Mouse (Mus musculus): ENCODE results near the gene Mr1. TPM values are rescaled to one million over a fixed set of nuclear protein-coding genes. Genes with fewer than 3 reads are reported as not detected.

Gene Mr1
- total RNA-seq, 1 experiment: not detected

- no peaks in the 10 kb centered on the region for H3K9me3 ChIP-seq (ENCODE audit: control insufficient read depth, insufficient read depth, low read depth, low read length)
- TF ChIP-seq ZC3H11A (IDR thresholded peaks at IDR 0.05; ENCODE audit: borderline replicate concordance, low read depth, low read length) (no peak), MAFK (IDR thresholded peaks at IDR 0.05; ENCODE audit: insufficient read depth, low read depth, low read length) (no peak), HCFC1 (IDR thresholded peaks at IDR 0.05; ENCODE audit: borderline replicate concordance, insufficient read depth, low read length) (no peak)
- no peak overlapping the region for H3K27ac ChIP-seq (ENCODE audit: insufficient read depth, low read depth, low read length, poor library complexity, severe bottlenecking)
- H3K4me3 ChIP-seq (ENCODE audit: insufficient read depth in 1 of 2, low read depth in 1 of 2, low read length in 2 of 2, poor library complexity in 1 of 2, severe bottlenecking in 1 of 2): no peak overlapping the region
- H3K4me1 ChIP-seq (ENCODE audit: control insufficient read depth in 2 of 2, insufficient read depth in 2 of 2, low read length in 2 of 2, poor library complexity in 1 of 2): no peaks in the 10 kb centered on the region
- in situ Hi-C loops (cut with MboI; ENCODE audit: low sequenced_read_pairs in 2 of 2, unreplicated experiment in 2 of 2): no loop called here
- DNase-seq (ENCODE audit: low read depth, low spot score): no peak
- no peak overlapping the region for H3K9ac ChIP-seq (ENCODE audit: insufficient read depth, low read depth, low read length, poor library complexity, severe bottlenecking)
- no peaks in the 10 kb centered on the region for H3K36me3 ChIP-seq (ENCODE audit: control insufficient read depth, insufficient read depth, low read length, poor library complexity, severe bottlenecking)
These were observed 26.9 kb downstream of the Mr1 start for GRCm38 (mm10) chr1:155119719-155120118.

DNA sequence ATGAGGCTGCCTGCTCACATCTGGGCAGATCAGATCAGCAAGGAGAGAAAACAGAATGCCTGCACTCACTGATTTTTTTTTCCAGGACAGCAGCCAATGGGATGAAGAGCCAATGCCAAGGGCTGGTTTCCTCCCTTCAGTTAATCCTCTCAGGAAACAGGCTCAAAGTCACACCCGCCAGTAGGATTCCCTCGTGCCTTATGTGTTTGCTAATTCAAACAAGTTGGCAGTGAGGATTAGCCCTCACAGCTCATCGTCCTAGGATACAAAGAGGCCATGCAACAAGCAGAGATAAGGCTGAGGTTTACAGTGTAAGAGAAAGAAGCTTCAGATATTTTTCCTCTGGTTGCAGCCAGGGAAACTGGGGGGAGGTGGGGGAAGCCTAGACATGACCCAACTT is 32.7 kb downstream of the Mr1 start:
- Histone ChIP-seq H3K9ac (ENCODE audit: insufficient read depth, low read depth, low read length, poor library complexity, severe bottlenecking) (no peak overlapping the region), H3K4me3 (ENCODE audit: insufficient read depth in 1 of 2, low read depth in 1 of 2, low read length in 2 of 2, poor library complexity in 1 of 2, severe bottlenecking in 1 of 2) (no peak overlapping the region), H3K4me1 (ENCODE audit: control insufficient read depth in 2 of 2, insufficient read depth in 2 of 2, low read length in 2 of 2, poor library complexity in 1 of 2) (peaks cover 2 to 11% of the 10 kb centered on the region in 2 experiments; a peak in 2 of 4 replicates), H3K9me3 (ENCODE audit: control insufficient read depth, insufficient read depth, low read depth, low read length) (no peaks in the 10 kb centered on the region), H3K27ac (ENCODE audit: insufficient read depth, low read depth, low read length, poor library complexity, severe bottlenecking) (no peak overlapping the region), H3K36me3 (ENCODE audit: control insufficient read depth, insufficient read depth, low read length, poor library complexity, severe bottlenecking) (no peaks in the 10 kb centered on the region)
- DNase-seq (ENCODE audit: low read depth, low spot score): no peak
- TF ChIP-seq ZNF384 (IDR thresholded peaks at IDR 0.05; ENCODE audit: low read depth, low read length) (no peak), HCFC1 (IDR thresholded peaks at IDR 0.05; ENCODE audit: borderline replicate concordance, insufficient read depth, low read length) (no peak), MAFK (IDR thresholded peaks at IDR 0.05; ENCODE audit: insufficient read depth, low read depth, low read length) (no peak), ZC3H11A (IDR thresholded peaks at IDR 0.05; ENCODE audit: borderline replicate concordance, low read depth, low read length) (no peak), CHD2 (IDR thresholded peaks at IDR 0.05; ENCODE audit: low read depth, low read length) (no peak)
- in situ Hi-C loops (cut with MboI; ENCODE audit: low sequenced_read_pairs in 2 of 2, unreplicated experiment in 2 of 2): no loop called here

DNA sequence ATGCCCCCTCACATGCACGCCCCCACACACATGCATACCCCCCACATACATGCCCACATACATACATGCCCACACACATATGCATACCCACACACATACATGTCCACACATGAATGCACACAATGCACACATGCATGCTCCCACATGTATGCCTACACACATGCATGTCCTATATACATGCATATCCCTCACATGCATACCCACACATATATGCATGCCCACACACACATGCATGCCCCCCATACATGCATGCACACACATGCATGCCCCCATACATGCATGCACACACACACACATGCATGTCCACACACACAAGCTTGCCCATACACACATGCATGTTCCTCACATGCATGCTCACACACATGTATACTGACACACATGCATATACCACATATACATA is 33.7 kb downstream of the Mr1 start:
- no peak overlapping the region for H3K27ac ChIP-seq (ENCODE audit: insufficient read depth, low read depth, low read length, poor library complexity, severe bottlenecking)
- no peak overlapping the region for H3K4me3 ChIP-seq (ENCODE audit: insufficient read depth in 1 of 2, low read depth in 1 of 2, low read length in 2 of 2, poor library complexity in 1 of 2, severe bottlenecking in 1 of 2)
- peaks cover 2 to 11% of the 10 kb centered on the region in 2 experiments; a peak in 2 of 4 replicates for H3K4me1 ChIP-seq (ENCODE audit: control insufficient read depth in 2 of 2, insufficient read depth in 2 of 2, low read length in 2 of 2, poor library complexity in 1 of 2)
- H3K9ac ChIP-seq (ENCODE audit: insufficient read depth, low read depth, low read length, poor library complexity, severe bottlenecking): no peak overlapping the region
- TF ChIP-seq ZNF384 (IDR thresholded peaks at IDR 0.05; ENCODE audit: low read depth, low read length) (no peak), MAFK (IDR thresholded peaks at IDR 0.05; ENCODE audit: insufficient read depth, low read depth, low read length) (no peak), HCFC1 (IDR thresholded peaks at IDR 0.05; ENCODE audit: borderline replicate concordance, insufficient read depth, low read length) (no peak), CHD2 (IDR thresholded peaks at IDR 0.05; ENCODE audit: low read depth, low read length) (no peak), ZC3H11A (IDR thresholded peaks at IDR 0.05; ENCODE audit: borderline replicate concordance, low read depth, low read length) (no peak)
- in situ Hi-C loops (cut with MboI; ENCODE audit: low sequenced_read_pairs in 2 of 2, unreplicated experiment in 2 of 2): no loop called here
- H3K9me3 ChIP-seq (ENCODE audit: control insufficient read depth, insufficient read depth, low read depth, low read length): no peaks in the 10 kb centered on the region
- no peaks in the 10 kb centered on the region for H3K36me3 ChIP-seq (ENCODE audit: control insufficient read depth, insufficient read depth, low read length, poor library complexity, severe bottlenecking)
- no peak for DNase-seq (ENCODE audit: low read depth, low spot score)

DNA sequence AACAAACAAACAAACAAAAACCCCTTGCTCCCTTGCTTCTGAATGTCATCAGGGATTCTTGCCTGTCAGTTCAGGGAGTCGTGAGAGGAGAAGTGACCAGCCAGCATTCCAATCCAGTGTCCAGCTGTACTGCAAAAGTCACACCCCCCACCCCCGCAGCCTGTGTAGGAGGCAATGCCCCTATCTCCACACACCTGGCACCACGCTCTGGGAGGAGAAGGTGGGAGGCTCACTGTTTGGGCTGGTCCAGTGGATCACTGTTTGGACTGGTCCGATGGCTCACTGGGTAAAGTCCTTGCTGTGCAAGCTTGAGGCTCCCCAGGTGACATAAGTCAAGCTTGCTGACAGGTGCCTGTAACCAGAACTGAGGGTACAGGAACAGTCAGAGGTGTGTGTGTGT is 34.5 kb downstream of the Mr1 start:
- Histone ChIP-seq H3K9me3 (ENCODE audit: control insufficient read depth, insufficient read depth, low read depth, low read length) (no peaks in the 10 kb centered on the region), H3K27ac (ENCODE audit: insufficient read depth, low read depth, low read length, poor library complexity, severe bottlenecking) (no peak overlapping the region; the same call in 1 of the 2 replicates), H3K4me3 (ENCODE audit: insufficient read depth in 1 of 2, low read depth in 1 of 2, low read length in 2 of 2, poor library complexity in 1 of 2, severe bottlenecking in 1 of 2) (no peak overlapping the region), H3K4me1 (ENCODE audit: control insufficient read depth in 2 of 2, insufficient read depth in 2 of 2, low read length in 2 of 2, poor library complexity in 1 of 2) (peaks cover 2 to 11% of the 10 kb centered on the region in 2 experiments; a peak in 2 of 4 replicates), H3K36me3 (ENCODE audit: control insufficient read depth, insufficient read depth, low read length, poor library complexity, severe bottlenecking) (no peaks in the 10 kb centered on the region), H3K9ac (ENCODE audit: insufficient read depth, low read depth, low read length, poor library complexity, severe bottlenecking) (no peak overlapping the region)
- TF ChIP-seq ZC3H11A (IDR thresholded peaks at IDR 0.05; ENCODE audit: borderline replicate concordance, low read depth, low read length): no peak
- TF ChIP-seq CHD2 (IDR thresholded peaks at IDR 0.05; ENCODE audit: low read depth, low read length): no peak
- no peak for TF ChIP-seq MAFK (IDR thresholded peaks at IDR 0.05; ENCODE audit: insufficient read depth, low read depth, low read length)
- in situ Hi-C loops (cut with MboI; ENCODE audit: low sequenced_read_pairs in 2 of 2, unreplicated experiment in 2 of 2): no loop called here
- no peak for DNase-seq (ENCODE audit: low read depth, low spot score)

- Histone ChIP-seq H3K36me3 (ENCODE audit: control insufficient read depth, insufficient read depth, low read length, poor library complexity, severe bottlenecking) (no peaks in the 10 kb centered on the region), H3K4me3 (ENCODE audit: insufficient read depth in 1 of 2, low read depth in 1 of 2, low read length in 2 of 2, poor library complexity in 1 of 2, severe bottlenecking in 1 of 2) (no peak overlapping the region), H3K9me3 (ENCODE audit: control insufficient read depth, insufficient read depth, low read depth, low read length) (no peaks in the 10 kb centered on the region), H3K4me1 (ENCODE audit: control insufficient read depth in 2 of 2, insufficient read depth in 2 of 2, low read length in 2 of 2, poor library complexity in 1 of 2) (peaks cover 2 to 11% of the 10 kb centered on the region in 2 experiments; a peak in 2 of 4 replicates), H3K9ac (ENCODE audit: insufficient read depth, low read depth, low read length, poor library complexity, severe bottlenecking) (no peak overlapping the region), H3K27ac (ENCODE audit: insufficient read depth, low read depth, low read length, poor library complexity, severe bottlenecking) (no peak overlapping the region)
- TF ChIP-seq HCFC1 (IDR thresholded peaks at IDR 0.05; ENCODE audit: borderline replicate concordance, insufficient read depth, low read length) (no peak), CHD2 (IDR thresholded peaks at IDR 0.05; ENCODE audit: low read depth, low read length) (no peak), ZNF384 (IDR thresholded peaks at IDR 0.05; ENCODE audit: low read depth, low read length) (no peak), ZC3H11A (IDR thresholded peaks at IDR 0.05; ENCODE audit: borderline replicate concordance, low read depth, low read length) (no peak), MAFK (IDR thresholded peaks at IDR 0.05; ENCODE audit: insufficient read depth, low read depth, low read length) (no peak)
- no peak for DNase-seq (ENCODE audit: low read depth, low spot score)
- in situ Hi-C loops (cut with MboI; ENCODE audit: low sequenced_read_pairs in 2 of 2, unreplicated experiment in 2 of 2): no loop called here
These were observed 35.1 kb downstream of the Mr1 start for GRCm38 (mm10) chr1:155111491-155111890.
